Mouse (Mus musculus): ENCODE results near the gene Ttpal. TPM values are rescaled to one million over a fixed set of nuclear protein-coding genes. Genes with fewer than 3 reads are reported as not detected.

Ttpal gene
- total RNA-seq (2017) = 7.7 and 10.6 TPM in 2 replicates

DNA sequence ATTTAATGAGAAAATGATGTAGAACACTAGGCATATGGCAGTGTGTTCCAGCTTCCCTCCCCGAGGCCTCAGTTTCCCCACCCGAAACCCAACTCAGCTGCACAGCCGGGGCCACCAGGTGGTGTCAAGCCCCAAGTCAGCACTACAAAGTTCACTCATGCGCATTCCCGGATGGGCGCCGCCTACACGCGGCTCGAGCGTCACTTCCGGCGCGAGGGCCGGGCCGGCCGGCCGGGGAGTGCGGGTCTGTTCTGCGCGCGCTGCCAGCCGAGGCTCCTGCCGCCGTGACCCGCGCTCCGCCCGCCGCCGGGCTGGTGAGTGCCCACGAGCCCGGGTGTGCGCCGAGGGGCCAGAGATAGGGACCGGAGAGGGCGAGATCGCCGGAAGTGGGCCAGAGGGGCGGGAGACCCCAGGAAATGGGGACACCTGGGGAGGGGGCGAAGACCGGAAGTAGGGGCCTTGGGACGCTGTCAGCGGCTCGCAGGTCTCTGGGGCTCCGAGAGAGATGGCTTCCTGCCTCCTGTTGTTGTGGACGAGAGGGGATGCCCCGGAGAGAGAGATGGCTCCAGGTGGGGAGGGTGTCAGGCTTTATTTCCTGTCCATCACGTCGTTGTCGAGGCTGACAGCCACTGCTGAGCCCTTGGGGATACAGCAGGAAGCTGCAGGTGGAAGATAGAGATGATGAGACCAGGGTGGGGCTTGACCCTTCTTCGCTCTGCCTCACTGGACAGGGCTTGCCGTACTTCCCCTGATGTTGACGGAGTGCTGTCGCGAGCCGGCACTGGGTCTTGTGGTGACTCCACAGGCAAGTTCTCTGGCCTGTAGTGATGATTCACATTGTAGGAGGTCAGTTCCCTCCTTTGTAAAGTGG is at the start of gene Ttpal:
Gene Ttpal (plus strand): TSS at position 214 of the 871 bp plus-strand sequence.
- ATAC-seq (replicated peaks; ENCODE audit: low read depth, poor library complexity, severe bottlenecking) = peak; percentile 82

DNA sequence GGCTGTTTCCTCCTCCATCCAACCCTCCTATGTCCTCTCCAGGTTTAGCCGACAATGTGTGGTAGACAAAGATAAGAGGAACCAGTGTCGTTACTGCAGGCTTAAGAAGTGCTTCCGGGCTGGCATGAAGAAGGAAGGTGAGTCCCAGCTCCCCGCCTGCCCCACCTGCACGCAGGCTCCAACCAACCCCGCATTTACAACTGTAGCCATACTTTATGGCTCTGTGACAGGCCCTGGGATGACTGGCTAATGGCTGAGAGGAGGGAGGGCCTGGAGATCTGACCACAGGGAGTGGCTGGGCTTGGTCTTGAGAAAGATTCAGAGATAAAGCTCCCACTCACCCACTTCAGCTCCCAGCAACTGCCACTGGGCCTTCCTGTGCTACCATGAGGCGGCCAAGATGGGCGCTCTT is 49.6 kb upstream of the Ttpal start:
- peak; percentile 73 for ATAC-seq (replicated peaks; ENCODE audit: low read depth, poor library complexity, severe bottlenecking)

- no peak for ATAC-seq (replicated peaks; ENCODE audit: low read depth, poor library complexity, severe bottlenecking)
Observed at GRCm38 (mm10) chr2:163554425-163554982, 47.6 kb upstream of the Ttpal start.

DNA sequence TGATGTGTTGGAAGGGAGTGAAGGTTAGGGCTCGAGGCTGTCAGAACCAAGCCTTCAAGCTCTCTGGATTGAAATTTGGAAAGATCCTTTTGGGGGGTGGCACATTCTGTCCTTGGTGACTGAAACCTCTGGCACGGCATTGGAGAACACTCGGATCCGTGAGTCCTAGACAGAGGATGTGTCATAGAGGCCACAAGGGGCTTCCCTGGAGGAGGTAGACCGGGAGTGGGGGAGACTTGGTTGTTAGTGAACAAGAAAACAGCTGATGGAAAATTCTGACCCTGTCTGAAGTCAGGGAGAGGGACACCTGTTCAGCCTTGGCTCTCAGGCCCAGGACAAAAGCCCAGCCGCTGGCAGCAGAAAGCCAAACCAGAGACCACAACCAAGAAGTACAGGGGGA is 47.1 kb upstream of the Ttpal start:
- no peak for ATAC-seq (replicated peaks; ENCODE audit: low read depth, poor library complexity, severe bottlenecking)

- no peak for ATAC-seq (replicated peaks; ENCODE audit: low read depth, poor library complexity, severe bottlenecking)
Observed at GRCm38 (mm10) chr2:163555417-163555816, 46.7 kb upstream of the Ttpal start.

- no peak for ATAC-seq (replicated peaks; ENCODE audit: low read depth, poor library complexity, severe bottlenecking)
Observed at GRCm38 (mm10) chr2:163558548-163558947, 43.6 kb upstream of the Ttpal start.

GRCm38 (mm10) chr2:163559236-163559635 is 42.9 kb upstream of the Ttpal start:
- no peak for ATAC-seq (replicated peaks; ENCODE audit: low read depth, poor library complexity, severe bottlenecking)

DNA sequence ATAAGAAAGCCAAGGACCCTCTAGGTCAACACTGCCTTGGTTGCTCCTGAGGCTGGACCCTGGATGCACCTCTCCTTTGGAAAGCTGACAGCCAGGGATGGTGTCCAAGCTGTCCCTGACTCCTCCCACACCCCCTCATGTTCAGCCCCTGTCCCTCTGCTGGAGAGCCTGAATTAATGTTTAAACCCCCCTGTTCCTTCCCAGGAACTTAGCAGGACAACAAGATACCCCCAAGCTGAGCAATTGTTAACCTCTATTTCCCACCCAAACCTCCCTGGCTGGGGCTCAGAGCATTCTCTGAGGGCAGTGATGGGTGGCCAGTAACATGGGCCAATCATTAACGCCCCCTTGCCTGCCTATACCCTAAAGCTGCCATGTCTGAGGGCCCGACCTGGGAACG is 41.9 kb upstream of the Ttpal start:
- ATAC-seq (replicated peaks; ENCODE audit: low read depth, poor library complexity, severe bottlenecking) = no peak

GRCm38 (mm10) chr2:163561258-163561948 is 40.7 kb upstream of the Ttpal start:
- ATAC-seq (replicated peaks; ENCODE audit: low read depth, poor library complexity, severe bottlenecking) = no peak

GRCm38 (mm10) chr2:163564646-163565045 is 37.5 kb upstream of the Ttpal start:
- ATAC-seq (replicated peaks; ENCODE audit: low read depth, poor library complexity, severe bottlenecking) = 0 out of 2 replicates have a peak, but pooled peaks have one; percentile 47

DNA sequence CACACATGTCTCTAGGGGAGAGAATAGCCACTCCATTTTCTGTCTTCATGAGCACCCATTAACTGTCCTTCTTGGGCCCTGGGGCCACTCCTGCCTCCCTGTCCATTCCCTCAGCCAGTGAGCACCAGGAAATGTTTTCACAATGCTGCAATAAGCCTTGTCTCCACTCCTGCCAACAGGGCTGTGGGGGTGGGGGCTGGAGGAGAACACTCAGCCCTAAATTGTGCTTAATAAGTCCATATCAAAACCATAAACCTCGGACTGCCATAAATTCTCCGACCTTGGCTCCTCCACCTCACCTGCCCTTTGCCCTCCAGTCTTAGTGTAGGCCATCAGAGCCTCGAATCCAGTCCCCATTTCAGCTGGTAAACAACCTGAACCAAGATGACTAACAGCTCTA is 27.8 kb upstream of the Ttpal start:
- no peak for ATAC-seq (replicated peaks; ENCODE audit: low read depth, poor library complexity, severe bottlenecking)

- ATAC-seq (replicated peaks; ENCODE audit: low read depth, poor library complexity, severe bottlenecking) = peak; percentile 44
Observed at GRCm38 (mm10) chr2:163575248-163575647, 26.9 kb upstream of the Ttpal start.

- no peak for ATAC-seq (replicated peaks; ENCODE audit: low read depth, poor library complexity, severe bottlenecking)
Observed at GRCm38 (mm10) chr2:163577986-163578385, 24.1 kb upstream of the Ttpal start.

- peak; percentile 43 for ATAC-seq (replicated peaks; ENCODE audit: low read depth, poor library complexity, severe bottlenecking)
Observed at GRCm38 (mm10) chr2:163580069-163580945, 21.8 kb upstream of the Ttpal start.

DNA sequence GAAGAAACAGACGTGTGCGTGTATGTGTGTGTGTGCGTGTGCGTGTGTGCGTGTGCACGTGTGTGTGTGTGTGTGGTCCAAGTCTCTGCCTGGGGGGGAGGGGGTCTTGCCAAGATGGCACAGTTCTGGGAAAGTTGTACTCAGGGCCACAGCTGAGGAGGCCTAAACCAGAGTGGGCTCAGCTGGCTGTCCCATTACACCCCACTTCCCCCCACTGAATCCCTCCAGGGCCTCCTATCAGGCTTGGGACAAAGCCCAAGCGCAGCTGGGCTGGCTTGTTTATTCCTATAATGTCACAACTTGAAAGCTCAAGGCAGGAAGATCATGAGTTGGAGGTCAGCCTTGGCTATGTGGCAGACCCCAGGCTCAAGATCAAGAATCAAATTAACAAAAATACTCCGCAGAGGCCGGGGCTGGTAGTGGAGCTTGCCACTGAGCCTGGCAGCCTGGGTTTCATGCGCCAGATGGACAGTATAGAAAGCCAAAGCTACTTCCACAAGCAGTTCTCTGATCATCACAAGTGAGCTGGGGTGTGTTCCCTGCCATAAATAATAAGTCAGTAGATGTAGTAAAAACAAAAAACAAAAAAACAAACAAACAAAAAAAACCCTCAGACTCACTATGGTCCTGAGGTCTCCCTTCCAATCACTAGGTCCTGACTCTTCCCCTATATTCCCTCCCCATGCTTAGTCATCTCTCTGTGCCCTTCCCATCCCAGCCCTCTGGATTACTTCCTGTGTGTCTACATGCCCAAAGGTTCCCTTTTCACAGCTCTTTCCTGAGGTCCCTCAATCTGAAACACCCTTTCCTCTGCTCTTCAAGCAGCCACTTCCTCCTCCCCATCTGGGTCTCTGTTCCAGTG is 18.7 kb upstream of the Ttpal start:
- ATAC-seq (replicated peaks; ENCODE audit: low read depth, poor library complexity, severe bottlenecking) = no peak

DNA sequence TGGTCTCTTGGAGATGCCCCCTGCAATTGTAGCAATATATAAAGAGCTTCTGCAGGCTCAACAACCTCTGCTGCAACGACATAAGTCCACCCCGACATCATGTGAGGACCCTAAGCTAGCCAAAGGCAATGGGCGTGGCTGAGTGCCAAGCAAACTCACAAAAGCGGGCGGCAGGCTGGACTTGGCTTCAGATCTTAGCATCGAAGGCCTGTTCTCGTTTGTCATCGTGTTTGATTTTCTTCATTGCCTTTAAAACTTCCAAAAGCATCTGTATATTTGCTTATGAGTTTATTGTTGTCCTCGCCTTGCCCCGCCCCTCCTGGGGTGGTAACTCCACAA is 18.1 kb upstream of the Ttpal start:
- no peak for ATAC-seq (replicated peaks; ENCODE audit: low read depth, poor library complexity, severe bottlenecking)

GRCm38 (mm10) chr2:163586384-163587261 is 15.5 kb upstream of the Ttpal start:
- ATAC-seq (replicated peaks; ENCODE audit: low read depth, poor library complexity, severe bottlenecking) = 0 out of 2 replicates have a peak, but pooled peaks have one; percentile 16

DNA sequence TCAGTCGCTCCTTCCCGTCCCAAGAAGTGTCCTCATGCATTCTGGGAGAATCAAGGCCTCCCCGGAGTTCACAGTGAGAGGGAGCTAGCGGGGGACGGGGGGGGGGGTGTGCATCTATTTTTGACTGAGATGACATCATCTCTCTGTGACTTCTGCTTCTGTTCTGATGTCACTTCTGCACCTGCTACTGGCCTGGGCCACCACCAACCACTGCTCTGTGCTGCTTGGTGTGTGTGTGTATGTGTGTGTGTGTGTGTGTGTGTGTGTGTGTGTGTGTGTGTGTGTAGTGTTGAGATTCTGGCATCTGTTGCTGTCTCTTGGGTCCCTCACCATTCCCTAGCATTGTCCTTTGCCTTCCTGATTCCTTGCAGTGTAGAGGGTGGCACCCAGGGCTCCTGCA is 14.6 kb upstream of the Ttpal start:
- ATAC-seq (replicated peaks; ENCODE audit: low read depth, poor library complexity, severe bottlenecking) = 0 out of 2 replicates have a peak, but pooled peaks have one; percentile 24
